Mouse (Mus musculus): ENCODE measurements around the gene Arid1b.
A peak's percentile ranks its signal among the peaks of the same experiment; 100 is the strongest.

The Arid1b gene

DNA sequence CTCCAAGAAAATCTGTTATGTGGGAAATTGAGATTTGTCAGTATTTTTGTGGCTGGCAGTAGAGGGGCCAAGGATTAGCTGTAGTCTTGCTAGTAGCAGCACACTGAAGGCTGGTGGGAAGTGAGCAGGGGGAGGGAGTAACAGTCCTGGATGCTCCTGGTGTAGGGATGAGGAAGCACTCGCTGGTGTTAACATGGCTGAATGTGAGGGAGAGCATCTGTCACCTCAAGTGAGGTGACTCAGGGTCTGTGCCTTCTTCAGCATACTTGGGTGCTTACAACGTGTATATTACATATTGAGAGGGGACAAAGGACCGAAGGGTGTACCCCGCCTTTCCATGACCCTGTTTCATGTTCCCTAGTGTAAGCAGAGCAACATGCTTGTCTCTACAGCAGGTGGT lies 170.7 kb downstream of the Arid1b start:
- DNase-seq = no peak

DNA sequence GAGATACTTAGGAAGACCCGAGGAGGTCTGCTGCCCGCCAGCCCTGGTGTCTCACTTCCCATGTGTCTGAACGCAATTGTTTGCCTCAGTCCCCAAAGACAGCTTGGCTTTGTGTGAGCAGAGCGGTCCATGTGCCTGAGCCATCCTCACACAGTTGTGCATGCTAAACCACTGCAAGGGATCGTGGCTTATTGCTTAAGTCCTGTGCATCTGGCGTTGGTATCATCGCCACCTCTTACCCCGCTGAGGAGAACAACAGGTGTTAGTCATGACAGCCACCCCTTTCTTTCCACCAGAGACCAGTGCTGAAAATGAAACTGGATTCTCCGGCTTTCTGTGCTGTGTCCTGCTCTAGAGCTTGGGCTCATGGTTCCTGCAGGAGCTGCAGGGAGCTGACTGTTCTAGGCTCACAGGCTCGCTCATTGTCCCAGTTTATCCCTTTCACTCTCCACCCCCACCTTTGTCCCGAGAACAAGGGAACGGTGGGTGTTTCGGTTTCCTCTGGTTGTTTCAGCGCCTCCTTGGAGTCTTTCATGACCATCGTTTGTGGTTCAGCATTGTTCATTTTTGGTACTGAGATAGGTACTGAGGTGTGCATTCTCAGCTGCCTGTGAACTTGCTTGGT lies 171.2 kb downstream of the Arid1b start:
- no peak for DNase-seq

DNA sequence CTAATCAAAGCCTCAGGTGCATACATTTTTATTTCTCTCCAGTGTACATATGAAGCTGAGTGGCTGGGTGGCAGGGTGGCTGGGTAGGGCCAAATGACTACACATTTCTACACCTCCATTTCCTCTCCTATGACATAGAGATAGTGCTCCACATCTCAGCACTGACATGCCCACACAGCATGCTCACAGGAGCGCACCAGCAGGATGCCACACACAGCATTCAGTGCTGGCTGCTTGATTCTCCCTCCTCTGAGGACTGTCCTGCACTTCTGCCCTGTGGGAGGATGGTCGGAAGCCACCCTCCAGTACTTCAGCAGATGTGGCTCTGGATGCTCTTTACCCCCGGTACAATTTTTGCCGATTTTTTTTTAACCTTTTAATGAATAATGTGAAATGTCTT lies 172.0 kb downstream of the Arid1b start:
- DNase-seq = no peak

DNA sequence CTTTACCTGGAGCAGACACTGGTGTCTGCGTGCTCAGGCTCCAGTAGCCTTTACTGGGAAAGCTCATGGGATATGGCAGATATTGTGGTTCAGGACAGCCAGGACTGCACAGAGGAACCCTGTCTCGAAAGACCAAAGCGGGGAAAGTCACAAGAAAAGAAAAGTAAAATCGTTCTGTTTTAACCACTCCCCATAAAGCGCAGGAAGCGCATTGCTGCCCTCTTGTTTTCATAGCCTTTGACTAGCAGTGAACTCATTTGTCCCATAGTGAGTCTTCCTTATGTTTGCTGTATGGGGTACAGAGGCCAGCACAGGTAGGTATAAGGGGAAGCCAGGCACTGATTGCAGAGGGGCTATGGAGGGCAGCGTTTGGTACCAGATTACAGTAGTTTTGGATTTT lies 173.9 kb downstream of the Arid1b start:
- no peak for DNase-seq

DNA sequence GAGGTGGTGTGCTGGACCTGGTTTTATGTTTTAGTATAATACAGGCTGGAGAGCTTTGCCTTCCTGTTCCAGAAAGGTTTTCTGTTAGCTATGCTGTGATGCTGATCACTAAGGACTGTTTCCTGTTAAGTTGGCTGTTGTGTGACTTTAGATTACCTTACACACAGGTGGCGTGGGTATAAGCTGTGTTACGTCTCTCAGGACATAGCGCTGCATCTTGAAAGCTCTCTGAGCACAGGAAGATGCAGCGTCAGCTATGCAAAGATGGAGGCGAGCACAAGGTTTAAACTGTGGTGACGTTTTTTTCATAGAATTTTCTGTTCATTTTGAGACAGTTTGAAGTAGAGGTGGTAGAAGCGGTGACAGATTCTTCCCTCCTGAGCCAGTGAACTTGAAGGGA lies 174.5 kb downstream of the Arid1b start:
- no peak for DNase-seq

DNA sequence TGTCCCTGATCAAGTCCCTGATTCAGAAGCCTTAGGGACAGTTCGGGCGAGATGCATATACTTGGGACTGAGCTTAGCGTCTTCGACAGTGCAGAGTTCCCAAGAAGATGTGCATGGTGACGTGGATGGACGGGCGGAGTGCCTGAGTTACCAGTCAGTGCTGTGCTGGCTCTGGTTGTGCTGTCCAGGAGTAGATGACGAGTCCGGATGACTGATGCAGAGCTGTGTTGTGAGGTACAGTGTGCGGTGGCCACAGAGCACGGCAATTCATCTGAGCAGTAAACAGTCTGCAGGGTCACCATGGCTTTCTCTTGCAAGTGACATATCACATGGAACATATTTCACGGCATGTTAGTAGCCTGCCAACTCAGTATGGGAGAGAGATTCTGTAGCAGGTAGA lies 176.2 kb downstream of the Arid1b start:
- no peak for DNase-seq

DNA sequence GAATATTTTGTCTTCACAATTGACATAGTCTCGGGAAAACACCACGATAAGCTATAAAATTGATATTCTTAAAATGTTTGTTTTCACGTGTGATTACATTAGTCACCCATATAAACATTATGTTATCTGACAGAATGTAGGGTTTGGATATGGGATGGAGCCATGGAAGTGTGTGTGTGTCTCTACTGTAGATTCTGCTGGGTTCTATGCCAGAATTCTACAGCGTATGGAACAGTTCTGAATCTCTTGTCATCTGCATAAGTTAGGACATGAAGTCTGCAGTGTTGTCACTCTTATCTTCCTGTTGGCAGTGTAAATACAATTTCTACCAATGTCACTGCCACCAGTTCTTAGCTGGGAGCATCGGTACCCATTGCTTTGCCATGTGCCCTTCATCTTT lies 177.3 kb downstream of the Arid1b start:
- DNase-seq = no peak

DNA sequence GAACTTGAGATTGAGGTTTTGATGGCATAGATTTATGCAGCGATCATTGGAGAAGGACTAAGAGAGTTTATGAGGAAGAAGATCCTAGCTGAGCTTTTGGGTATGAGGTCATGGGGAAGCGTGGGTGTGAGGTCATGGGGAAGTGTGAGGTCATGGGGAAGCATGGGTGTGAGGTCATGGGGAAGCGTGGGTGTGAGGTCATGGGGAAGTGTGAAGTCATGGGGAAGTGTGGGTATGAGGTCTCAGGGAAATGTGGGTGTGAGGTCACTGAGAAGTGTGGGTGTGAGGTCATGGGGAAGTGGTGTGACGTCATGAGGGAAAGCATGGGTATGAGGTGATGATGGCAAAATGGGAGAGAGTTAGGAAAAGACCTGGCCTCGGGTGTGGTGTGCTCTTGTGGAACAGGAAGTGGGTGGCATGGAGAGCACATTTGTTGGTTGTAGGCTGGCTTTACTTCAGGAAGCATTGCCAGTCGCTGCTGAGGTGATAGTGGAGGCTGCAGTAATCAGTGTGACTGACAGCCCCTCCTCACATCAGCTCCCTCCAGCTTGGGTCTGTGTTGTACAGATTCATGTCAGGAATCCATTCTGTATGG lies 180.4 kb downstream of the Arid1b start:
- no peak for DNase-seq

DNA sequence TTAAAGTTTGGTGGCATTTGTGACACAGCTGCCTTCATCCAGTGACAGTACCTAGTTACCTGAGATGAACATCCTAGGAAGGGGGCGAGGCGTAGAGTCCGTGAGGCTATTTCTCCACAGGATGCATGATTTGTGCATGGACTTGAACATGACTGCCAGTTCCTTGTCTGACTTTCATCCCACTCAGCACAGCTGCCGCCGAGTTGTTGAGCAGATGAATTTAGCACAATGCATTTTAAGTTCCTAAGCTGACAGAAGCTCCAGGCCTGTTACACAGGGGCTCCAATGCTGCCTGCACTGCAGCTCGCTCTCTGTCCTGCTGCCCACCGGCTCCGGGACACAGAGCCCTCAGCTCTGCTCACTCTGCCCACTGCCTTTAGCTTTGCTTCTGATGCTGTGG lies 181.4 kb downstream of the Arid1b start:
- DNase-seq = no peak

DNA sequence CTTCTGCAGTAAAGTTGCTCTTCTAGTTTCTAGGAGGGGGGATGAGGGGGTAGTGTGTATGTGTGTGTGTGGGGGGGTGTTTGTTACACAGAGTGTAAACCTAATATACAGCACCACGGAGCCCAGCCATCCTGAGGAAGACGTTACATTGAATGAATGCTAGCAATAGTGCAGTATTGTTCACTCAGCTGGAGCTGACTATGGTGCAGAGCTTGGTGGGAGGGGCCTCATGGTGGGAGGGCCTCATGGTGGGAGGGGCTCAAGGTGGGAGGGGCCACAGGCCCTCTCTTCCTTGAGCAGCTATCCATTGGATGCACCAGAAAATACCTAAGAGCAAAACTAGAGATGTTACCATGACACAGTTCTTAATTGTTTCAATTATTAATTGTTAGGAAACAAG lies 182.2 kb downstream of the Arid1b start:
- no peak for DNase-seq

DNA sequence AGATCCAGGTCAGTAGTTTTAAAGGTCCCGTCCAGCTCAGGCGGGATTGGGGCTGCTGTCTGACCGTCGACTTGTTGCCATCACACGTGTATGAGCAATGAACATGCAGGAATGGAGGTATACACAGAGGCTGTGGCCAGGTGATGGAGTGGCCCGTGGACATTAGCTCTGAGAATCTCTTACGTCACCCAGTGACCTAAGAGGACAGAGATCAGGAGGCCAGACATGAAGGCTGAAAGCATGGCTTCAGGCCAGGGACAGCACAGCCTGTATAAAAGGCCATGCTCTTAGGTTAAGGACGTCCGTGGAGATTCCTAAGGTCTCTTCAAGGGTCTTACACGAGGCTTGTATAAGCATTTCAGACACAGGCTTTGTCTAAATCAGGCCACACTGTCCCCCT lies 184.4 kb downstream of the Arid1b start:
- no peak for DNase-seq

DNA sequence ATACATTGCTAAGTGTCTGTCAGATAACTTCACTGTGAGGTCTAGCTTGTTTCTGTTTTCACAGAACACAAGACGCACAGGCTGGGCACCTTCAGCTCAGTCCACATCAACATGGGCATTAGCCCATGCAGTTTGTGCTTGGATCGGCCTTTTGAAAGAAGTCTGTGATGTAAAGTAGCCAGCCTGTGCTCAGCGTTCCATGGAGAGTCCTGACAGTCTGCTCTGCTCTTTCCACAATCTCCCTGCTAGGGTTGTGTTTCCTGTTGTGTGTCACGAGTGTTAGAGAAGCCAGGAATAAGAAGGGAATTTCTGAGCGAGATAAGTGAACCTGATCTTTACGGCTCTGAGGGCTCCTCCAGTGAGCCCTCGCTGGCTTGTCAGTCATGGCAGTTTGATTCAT lies 184.9 kb downstream of the Arid1b start:
- DNase-seq = no peak

DNA sequence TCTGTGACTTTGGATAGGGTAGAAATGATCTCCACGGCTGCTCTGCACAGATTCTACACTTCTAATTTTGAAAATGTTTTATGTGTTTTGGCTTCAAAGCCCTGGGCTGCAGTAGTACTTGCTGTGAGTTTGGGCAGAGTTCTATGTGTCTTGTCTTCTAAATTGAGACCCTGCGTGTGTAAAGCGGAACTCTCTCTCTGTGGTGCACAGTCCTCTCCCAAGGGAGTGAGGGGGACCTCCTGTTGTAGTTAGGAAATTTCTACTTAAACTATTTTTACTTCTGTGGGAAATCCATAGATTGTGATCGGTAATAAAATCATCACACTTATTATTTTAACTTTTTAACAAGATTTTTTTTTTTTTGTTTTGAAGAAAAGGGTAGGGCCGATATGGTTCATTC lies 185.3 kb downstream of the Arid1b start:
- no peak for DNase-seq

DNA sequence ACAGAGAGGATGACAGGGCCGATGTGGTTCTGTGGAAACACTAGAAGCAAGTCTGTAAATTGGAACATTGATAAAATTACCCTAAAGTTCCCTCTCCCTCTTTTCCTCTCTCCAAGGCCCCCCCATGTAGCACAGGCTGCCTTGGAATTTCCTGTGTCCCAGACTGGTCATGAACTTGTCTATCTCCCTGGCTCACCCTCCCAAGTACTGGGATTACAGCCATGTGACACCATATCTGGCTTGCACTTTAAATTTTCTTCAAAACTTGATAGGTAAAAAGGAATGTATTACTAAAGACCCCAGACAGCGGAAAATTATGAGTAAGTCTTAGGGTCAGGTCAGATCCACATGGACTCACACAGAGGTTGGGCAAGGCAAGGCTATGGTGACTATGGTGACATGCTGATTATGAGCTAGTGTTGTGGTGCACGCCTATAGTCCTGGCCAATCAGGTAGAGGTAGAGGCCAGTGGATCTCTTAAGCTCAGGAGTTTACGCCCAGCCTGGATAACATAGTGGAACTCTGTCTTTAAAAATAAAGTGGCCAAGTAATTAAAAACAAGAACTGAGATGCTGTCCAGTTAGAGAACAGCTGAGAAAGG lies 185.9 kb downstream of the Arid1b start:
- DNase-seq = no peak

DNA sequence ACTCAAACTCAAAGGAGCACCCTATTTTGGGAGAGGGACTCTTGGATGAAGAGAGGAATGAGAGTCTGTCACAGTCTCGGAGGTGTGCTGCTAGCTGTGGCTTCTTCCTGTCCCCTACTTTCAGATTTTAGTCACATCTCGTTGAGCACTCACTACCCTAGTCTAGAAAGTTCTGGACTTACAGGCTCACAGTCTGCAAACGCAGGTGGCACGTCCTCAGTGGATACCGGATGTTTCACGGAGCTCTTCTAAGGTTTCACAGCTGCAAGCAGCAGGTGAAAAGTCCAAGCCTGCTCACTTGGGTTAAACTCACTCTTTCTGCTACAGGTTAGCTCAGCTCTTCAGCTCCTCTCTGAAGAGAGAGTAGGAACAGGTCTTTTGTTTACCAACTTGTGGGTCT lies 186.8 kb downstream of the Arid1b start:
- no peak for DNase-seq

DNA sequence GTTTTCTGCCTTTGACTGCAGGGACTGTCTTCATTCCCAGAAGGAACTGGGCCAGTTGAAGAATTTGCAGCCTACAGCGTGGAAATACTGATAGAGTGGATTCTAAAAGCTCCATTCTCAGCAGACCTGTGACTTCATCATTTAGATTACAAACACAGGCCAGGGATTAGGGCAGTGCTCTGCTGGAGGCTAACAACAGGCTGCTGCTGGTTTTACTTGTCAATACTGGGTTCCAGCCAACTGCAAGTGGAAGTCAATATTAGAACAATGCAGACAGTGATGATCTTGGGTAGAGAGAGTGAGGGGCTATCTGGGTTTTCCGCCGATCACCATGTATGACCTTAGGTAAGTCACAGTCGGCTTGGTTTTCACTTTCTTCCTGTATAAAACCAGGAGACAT lies 188.4 kb downstream of the Arid1b start:
- DNase-seq = no peak

DNA sequence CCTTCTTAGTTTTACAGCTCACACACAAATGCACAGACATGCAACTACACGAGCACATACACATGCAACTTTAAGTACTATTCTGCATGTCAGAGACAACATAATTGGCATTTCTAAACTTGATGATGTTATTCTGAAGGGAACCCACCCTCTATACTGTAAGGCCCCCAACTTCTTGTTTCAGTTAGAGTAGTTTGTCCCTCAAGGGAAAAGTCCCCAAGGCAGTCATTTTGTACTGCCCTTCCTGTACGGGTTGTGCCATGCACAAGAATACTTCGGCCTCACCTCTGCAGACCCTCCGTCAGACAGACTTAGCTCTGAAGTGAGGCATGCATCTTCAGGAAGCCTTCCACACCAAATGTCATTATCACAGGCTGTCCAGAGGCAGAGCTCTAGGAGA lies 191.4 kb downstream of the Arid1b start:
- DNase-seq = no peak

DNA sequence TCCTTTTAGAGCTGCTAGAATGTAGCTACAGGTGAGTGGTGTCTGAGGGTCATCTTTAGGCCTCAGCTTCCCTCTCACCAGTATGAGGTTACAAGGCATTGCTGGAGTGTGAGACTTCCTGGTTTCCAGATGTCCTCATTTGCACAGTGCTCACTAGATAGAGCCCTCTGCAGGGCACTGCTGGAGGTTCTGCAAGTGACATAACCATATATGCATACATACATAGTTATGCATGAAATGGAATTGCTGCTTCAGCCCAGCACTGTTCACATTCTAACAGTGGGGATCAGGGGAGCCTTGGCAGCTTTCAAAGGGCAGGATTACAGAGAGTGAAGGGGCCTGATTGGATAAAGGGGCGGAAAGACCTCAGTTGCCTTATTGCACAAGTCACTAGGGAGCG lies 193.4 kb downstream of the Arid1b start:
- no peak for DNase-seq

DNA sequence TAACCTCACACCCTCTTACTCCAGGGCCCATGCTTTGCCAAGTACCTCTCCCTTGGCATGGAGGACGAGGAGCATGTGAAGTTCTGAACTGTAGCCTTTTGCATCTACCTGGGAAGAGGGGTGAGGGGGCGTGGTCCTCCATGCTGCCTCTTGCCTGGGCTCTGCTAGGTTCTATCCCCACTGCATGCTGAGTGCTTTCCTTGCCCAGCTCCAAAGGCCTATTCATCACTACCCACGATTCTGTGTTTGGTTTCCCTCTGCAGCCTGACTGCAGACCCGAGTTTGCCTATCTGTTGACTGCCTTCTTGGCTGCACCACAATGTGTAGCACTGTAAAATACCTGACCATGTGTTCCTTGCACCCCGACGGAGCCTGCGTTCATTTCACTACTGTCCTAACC lies 194.3 kb downstream of the Arid1b start:
- no peak for DNase-seq

DNA sequence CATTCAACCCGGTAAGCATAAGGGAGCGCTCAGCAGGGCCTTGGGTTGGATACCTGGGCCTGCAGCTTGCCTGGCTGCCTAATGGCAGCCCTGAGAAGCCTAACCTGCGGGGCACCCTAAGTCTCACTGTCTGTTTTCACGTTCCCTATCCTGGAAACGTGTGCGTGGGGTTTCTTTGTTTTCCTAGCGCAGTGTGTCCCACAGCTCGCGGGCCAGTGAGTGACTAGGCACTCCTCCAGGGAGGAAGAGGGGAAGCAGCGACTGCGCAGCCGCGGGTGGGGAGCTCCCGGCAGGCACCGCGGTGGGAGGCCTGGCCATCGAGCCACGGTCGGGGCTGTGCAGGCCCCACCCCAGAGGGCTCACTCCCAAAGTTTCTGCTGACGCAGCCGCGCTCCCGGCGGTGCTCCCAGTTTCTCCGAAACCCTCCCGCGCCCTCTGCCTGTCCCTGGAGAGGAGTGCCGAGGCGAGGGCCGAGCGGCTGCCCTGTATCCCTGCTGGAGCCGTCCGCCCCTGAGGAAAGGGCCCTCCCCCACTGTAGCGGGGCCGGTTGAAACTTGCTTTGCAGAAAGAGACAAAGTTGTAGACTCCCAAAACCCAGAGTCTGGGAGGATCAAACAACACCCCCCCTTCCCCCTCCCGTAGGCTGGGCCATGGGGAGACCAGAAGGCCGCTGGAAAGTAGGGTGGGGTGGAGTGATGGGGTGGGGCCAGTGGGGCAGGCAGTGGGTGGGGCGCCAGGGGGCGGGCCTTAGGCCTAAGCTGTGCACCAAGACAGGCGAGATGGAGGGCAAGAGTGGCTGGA lies 195.6 kb downstream of the Arid1b start:
- peak; percentile 74 to 80 for DNase-seq

DNA sequence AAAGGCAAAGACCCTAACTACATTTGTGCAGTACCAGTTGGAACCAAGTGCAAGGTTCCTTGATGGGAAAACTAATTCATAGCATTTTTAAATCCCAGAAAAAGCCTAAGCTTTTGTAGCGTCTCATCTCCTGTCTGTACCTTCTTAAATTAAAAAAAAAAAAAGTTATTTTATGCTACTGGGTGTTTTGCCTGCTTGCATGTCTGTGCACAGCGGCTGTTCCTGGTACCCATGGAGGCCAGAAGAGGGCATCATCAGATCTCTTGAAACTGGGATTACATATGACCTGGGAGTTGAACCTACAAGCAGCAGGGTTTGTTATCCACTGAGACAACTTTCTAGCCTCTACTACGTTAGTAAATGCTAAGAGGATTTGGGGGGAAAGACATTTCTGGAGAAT lies 196.2 kb downstream of the Arid1b start:
- DNase-seq = peak in 1 of 2 experiments; percentile 42

DNA sequence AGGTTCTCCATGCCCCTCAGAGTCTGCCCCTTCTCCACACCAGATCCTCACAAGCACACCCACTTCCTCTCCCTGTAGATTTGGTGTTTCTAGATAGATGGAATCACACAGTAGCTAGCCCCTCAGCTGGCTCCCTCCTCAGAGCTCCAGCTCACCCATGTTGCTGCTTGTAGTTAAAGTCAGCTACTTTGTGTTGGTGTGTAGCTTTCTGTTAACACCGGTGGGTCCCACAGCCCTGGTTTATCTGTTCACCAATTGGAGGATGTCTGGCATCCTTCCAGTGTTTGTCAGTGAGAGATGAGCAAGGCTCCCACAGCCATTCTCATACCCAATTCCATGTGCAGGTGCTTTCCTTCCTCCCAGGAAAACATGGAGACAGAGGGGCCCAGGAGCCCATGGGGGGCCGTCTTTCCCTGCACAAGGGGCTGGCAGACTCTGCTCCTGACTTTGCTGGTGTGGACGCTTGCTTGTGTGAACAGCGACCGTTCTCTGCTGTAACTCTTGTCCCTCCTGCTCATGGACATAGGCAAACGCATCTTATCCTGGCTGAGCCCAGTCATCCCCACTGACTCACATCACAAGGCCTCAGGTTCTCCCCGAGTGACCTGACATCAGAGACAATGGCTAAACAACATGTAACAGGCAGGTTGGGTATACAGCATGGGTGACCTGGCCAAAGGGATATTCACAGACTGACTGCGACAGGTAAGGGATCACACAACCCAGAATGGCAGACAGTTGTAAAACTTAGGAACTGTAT lies 200.2 kb downstream of the Arid1b start:
- DNase-seq = no peak

DNA sequence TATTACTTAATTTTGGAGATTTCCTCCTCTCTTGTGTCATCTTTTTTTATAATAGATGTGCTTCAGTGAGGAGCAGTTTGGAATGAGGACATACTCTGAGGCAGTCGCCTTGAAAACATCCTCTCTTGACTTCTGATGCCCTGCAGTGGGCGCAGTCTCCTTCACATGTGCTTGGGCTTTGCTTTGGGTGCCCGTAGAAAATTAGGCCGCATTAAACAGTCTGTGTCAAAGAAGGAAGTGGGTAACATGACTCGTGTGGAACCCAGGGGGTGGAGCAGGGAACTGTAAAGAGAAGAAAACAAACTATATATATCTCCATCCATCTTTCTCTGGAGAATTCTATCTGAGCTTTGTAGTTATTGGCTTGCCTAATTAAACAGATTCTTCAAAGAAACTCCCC lies 201.3 kb downstream of the Arid1b start:
- no peak for DNase-seq

Data from cerebellum, postnatal 14 days (tissue).